Mouse (Mus musculus): ENCODE results near the gene St6galnac3. TPM values are rescaled to one million over a fixed set of nuclear protein-coding genes. Genes with fewer than 3 reads are reported as not detected.

The St6galnac3 gene
- polyA plus RNA-seq, 1 experiment from 2014 or later = 23.7 TPM

GRCm38 (mm10) chr3:153267397-153267796, 457.6 kb downstream of the St6galnac3 start:
- ATAC-seq (ENCODE audit: insufficient number of reproducible peaks, insufficient read depth, low FRiP score, low read depth) = no peak
- no peak overlapping the region for H3K4me3 ChIP-seq (ENCODE audit: control insufficient read depth in 1 of 2, insufficient read depth in 1 of 2, low read depth in 1 of 2, low read length in 2 of 2)
- H3K27ac ChIP-seq (replicated peaks in 1 of 2; ENCODE audit: control insufficient read depth in 1 of 2, insufficient read depth in 1 of 2, low read depth in 2 of 2, low read length in 2 of 2) = no peak overlapping the region
- no peak overlapping the region for H3K9ac ChIP-seq (ENCODE audit: low read length)
- H3K4me2 ChIP-seq (ENCODE audit: low read length) = no peak overlapping the region
- peaks cover 0 to 4% of the 10 kb centered on the region in 2 experiments; a peak in 2 of 4 replicates for H3K4me1 ChIP-seq (ENCODE audit: control insufficient read depth in 2 of 2, insufficient read depth in 2 of 2, low read length in 2 of 2)
- no peaks in the 10 kb centered on the region for H3K9me3 ChIP-seq (ENCODE audit: control insufficient read depth, low read length)
- no peaks in the 10 kb centered on the region for H3K36me3 ChIP-seq (ENCODE audit: control insufficient read depth, insufficient read depth, low read length)
- H3K27me3 ChIP-seq (ENCODE audit: control insufficient read depth, insufficient read depth, low read length) = no peaks in the 10 kb centered on the region
- 51% methylated on average over 8 of the region's 8 CpGs for WGBS

DNA sequence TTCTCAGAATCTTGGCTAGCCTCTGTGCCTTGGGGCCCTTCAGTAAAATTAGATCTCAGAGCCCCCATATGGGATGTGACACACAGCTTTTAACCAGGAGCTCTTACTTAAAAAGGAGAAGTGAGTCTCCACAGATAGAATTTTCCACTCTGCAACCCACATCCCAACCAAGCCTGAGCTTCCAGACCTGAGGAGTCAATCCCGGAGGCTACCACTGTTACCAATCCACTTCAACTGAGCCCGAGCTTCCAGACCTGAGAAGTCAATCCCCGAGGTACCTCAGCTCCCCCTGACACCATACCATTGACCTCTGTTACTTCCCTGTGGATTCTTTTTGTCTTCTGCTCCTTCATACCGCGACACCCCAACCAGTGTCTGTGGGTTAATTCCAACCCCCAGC, 463.0 kb downstream of the St6galnac3 start:
- no peak overlapping the region for H3K4me2 ChIP-seq (ENCODE audit: low read length)
- H3K4me1 ChIP-seq (ENCODE audit: control insufficient read depth in 2 of 2, insufficient read depth in 2 of 2, low read length in 2 of 2) = no peaks in the 10 kb centered on the region
- no peaks in the 10 kb centered on the region for H3K36me3 ChIP-seq (ENCODE audit: control insufficient read depth, insufficient read depth, low read length)
- no peaks in the 10 kb centered on the region for H3K27me3 ChIP-seq (ENCODE audit: control insufficient read depth, insufficient read depth, low read length)
- no peaks in the 10 kb centered on the region for H3K9me3 ChIP-seq (ENCODE audit: control insufficient read depth, low read length)
- H3K27ac ChIP-seq (replicated peaks in 1 of 2; ENCODE audit: control insufficient read depth in 1 of 2, insufficient read depth in 1 of 2, low read depth in 2 of 2, low read length in 2 of 2) = no peak overlapping the region
- WGBS = 81% methylated on average over 5 of the region's 5 CpGs
- no peak overlapping the region for H3K4me3 ChIP-seq (ENCODE audit: control insufficient read depth in 1 of 2, insufficient read depth in 1 of 2, low read depth in 1 of 2, low read length in 2 of 2)
- H3K9ac ChIP-seq (ENCODE audit: low read length) = no peak overlapping the region
- no peak for ATAC-seq (ENCODE audit: insufficient number of reproducible peaks, insufficient read depth, low FRiP score, low read depth)

DNA sequence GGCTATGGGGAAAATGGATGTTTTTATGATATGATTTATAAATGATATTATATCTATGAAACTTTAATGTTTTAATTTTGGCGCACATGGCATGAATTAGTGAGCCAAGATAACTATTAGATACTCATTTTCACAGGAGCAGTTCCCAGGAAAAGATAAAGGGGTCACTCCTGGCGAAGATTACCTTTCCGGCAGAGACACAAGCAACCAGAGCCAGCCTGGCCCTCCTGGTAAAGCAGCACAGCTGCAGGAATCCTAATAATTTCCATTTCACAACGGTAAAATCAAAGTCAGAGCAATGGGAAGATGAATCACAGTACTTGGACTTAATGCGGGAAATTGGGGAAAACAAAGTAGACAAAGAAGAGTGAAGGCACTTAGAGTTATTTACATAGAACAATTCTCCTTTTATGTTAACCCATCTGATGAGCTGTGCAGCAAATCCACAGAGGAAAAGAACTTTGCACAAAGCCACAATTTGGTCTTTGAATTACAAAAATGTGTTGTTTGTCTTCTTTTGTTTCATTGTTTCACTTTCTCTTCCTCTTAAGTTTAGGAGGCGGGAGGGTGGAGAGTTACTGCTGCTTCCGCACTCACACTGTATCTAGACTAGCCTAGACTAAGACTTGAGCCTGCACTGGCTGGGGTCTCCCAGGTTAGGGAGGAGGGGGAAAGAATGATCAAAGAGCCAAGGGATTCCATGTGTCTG, 464.6 kb downstream of the St6galnac3 start:
- Histone ChIP-seq H3K9me3 (ENCODE audit: control insufficient read depth, low read length) (no peaks in the 10 kb centered on the region), H3K36me3 (ENCODE audit: control insufficient read depth, insufficient read depth, low read length) (no peaks in the 10 kb centered on the region), H3K27ac (replicated peaks in 1 of 2; ENCODE audit: control insufficient read depth in 1 of 2, insufficient read depth in 1 of 2, low read depth in 2 of 2, low read length in 2 of 2) (no peak overlapping the region), H3K4me1 (ENCODE audit: control insufficient read depth in 2 of 2, insufficient read depth in 2 of 2, low read length in 2 of 2) (no peaks in the 10 kb centered on the region), H3K4me2 (ENCODE audit: low read length) (no peak overlapping the region), H3K4me3 (ENCODE audit: control insufficient read depth in 1 of 2, insufficient read depth in 1 of 2, low read depth in 1 of 2, low read length in 2 of 2) (no peak overlapping the region), H3K27me3 (ENCODE audit: control insufficient read depth, insufficient read depth, low read length) (no peaks in the 10 kb centered on the region), H3K9ac (ENCODE audit: low read length) (no peak overlapping the region)
- ATAC-seq (ENCODE audit: insufficient number of reproducible peaks, insufficient read depth, low FRiP score, low read depth) = no peak
- WGBS = 65% methylated on average over 7 of the region's 7 CpGs

- Histone ChIP-seq H3K4me3 (ENCODE audit: control insufficient read depth in 1 of 2, insufficient read depth in 1 of 2, low read depth in 1 of 2, low read length in 2 of 2) (no peak overlapping the region), H3K27ac (replicated peaks in 1 of 2; ENCODE audit: control insufficient read depth in 1 of 2, insufficient read depth in 1 of 2, low read depth in 2 of 2, low read length in 2 of 2) (no peak overlapping the region), H3K27me3 (ENCODE audit: control insufficient read depth, insufficient read depth, low read length) (no peaks in the 10 kb centered on the region), H3K9me3 (ENCODE audit: control insufficient read depth, low read length) (no peaks in the 10 kb centered on the region), H3K36me3 (ENCODE audit: control insufficient read depth, insufficient read depth, low read length) (no peaks in the 10 kb centered on the region), H3K4me2 (ENCODE audit: low read length) (no peak overlapping the region), H3K4me1 (ENCODE audit: control insufficient read depth in 2 of 2, insufficient read depth in 2 of 2, low read length in 2 of 2) (no peaks in the 10 kb centered on the region), H3K9ac (ENCODE audit: low read length) (no peak overlapping the region)
- no peak; the same call in 1 of the 2 replicates for ATAC-seq (ENCODE audit: insufficient number of reproducible peaks, insufficient read depth, low FRiP score, low read depth)
- WGBS = 82% methylated on average over 8 of the region's 8 CpGs
Measured at GRCm38 (mm10) chr3:153255910-153256309, 469.1 kb downstream of the St6galnac3 start.

DNA sequence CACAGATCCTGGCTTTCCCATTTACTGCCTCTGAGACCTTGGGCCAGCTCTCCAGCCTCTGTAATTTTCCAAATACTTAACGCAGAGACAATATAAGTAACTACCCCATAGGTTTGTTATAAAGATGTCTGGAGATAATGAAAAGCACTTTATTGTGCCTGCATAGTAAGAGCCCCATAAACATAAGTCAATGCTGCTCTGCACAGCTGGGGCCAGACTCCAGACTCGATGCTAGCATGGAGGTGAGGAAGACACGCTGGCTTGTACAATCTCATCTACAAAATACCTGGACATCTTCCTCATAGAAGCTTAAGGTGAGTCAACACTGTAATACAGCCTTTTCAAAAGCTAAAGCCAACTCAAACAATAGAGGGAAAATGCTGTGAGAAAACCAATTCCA, 473.3 kb downstream of the St6galnac3 start:
- Histone ChIP-seq H3K4me2 (ENCODE audit: low read length) (no peak overlapping the region), H3K36me3 (ENCODE audit: control insufficient read depth, insufficient read depth, low read length) (no peaks in the 10 kb centered on the region), H3K27me3 (ENCODE audit: control insufficient read depth, insufficient read depth, low read length) (no peaks in the 10 kb centered on the region), H3K9ac (ENCODE audit: low read length) (no peak overlapping the region), H3K4me1 (ENCODE audit: control insufficient read depth in 2 of 2, insufficient read depth in 2 of 2, low read length in 2 of 2) (peaks cover 0 to 2% of the 10 kb centered on the region in 2 experiments; a peak in 1 of 4 replicates), H3K27ac (replicated peaks in 1 of 2; ENCODE audit: control insufficient read depth in 1 of 2, insufficient read depth in 1 of 2, low read depth in 2 of 2, low read length in 2 of 2) (no peak overlapping the region), H3K4me3 (ENCODE audit: control insufficient read depth in 1 of 2, insufficient read depth in 1 of 2, low read depth in 1 of 2, low read length in 2 of 2) (no peak overlapping the region), H3K9me3 (ENCODE audit: control insufficient read depth, low read length) (no peaks in the 10 kb centered on the region)
- 88% methylated on average over 3 of the region's 3 CpGs for WGBS
- ATAC-seq (ENCODE audit: insufficient number of reproducible peaks, insufficient read depth, low FRiP score, low read depth) = no peak

GRCm38 (mm10) chr3:153250598-153251257, 474.2 kb downstream of the St6galnac3 start:
- Histone ChIP-seq H3K9me3 (ENCODE audit: control insufficient read depth, low read length) (no peaks in the 10 kb centered on the region), H3K4me3 (ENCODE audit: control insufficient read depth in 1 of 2, insufficient read depth in 1 of 2, low read depth in 1 of 2, low read length in 2 of 2) (no peak overlapping the region), H3K9ac (ENCODE audit: low read length) (no peak overlapping the region), H3K36me3 (ENCODE audit: control insufficient read depth, insufficient read depth, low read length) (no peaks in the 10 kb centered on the region), H3K27ac (replicated peaks in 1 of 2; ENCODE audit: control insufficient read depth in 1 of 2, insufficient read depth in 1 of 2, low read depth in 2 of 2, low read length in 2 of 2) (no peak overlapping the region), H3K4me1 (ENCODE audit: control insufficient read depth in 2 of 2, insufficient read depth in 2 of 2, low read length in 2 of 2) (peaks cover 0 to 2% of the 10 kb centered on the region in 2 experiments; a peak in 1 of 4 replicates), H3K27me3 (ENCODE audit: control insufficient read depth, insufficient read depth, low read length) (no peaks in the 10 kb centered on the region), H3K4me2 (ENCODE audit: low read length) (no peak overlapping the region)
- no peak for ATAC-seq (ENCODE audit: insufficient number of reproducible peaks, insufficient read depth, low FRiP score, low read depth)
- 44% methylated on average over 9 of the region's 9 CpGs for whole genome bisulfite sequencing

- Histone ChIP-seq H3K4me2 (ENCODE audit: low read length) (no peak overlapping the region), H3K36me3 (ENCODE audit: control insufficient read depth, insufficient read depth, low read length) (no peaks in the 10 kb centered on the region), H3K27ac (replicated peaks in 1 of 2; ENCODE audit: control insufficient read depth in 1 of 2, insufficient read depth in 1 of 2, low read depth in 2 of 2, low read length in 2 of 2) (no peak overlapping the region), H3K9me3 (ENCODE audit: control insufficient read depth, low read length) (no peaks in the 10 kb centered on the region), H3K4me1 (ENCODE audit: control insufficient read depth in 2 of 2, insufficient read depth in 2 of 2, low read length in 2 of 2) (peaks cover 0 to 2% of the 10 kb centered on the region in 2 experiments; a peak in 1 of 4 replicates), H3K27me3 (ENCODE audit: control insufficient read depth, insufficient read depth, low read length) (no peaks in the 10 kb centered on the region), H3K4me3 (ENCODE audit: control insufficient read depth in 1 of 2, insufficient read depth in 1 of 2, low read depth in 1 of 2, low read length in 2 of 2) (no peak overlapping the region), H3K9ac (ENCODE audit: low read length) (no peak overlapping the region)
- 0 out of 2 replicates have a peak, but pooled peaks have one; percentile 26 for ATAC-seq (ENCODE audit: insufficient number of reproducible peaks, insufficient read depth, low FRiP score, low read depth)
- WGBS = 86% methylated on average over 2 of the region's 2 CpGs
Measured at GRCm38 (mm10) chr3:153248866-153249265, 476.1 kb downstream of the St6galnac3 start.

All from heart, embryonic 14.5 days (tissue).